Mouse (Mus musculus) MEL (cell line): Measurements from ENCODE around the gene Stx5a.

ENCODE experiments used
- CHD1 ChIP-seq: IDR thresholded peaks from 2 replicates; pipeline ENCODE4 v1.6.1; 2012; ENCODE audit warnings: low read depth, mild to moderate bottlenecking, inconsistent platforms, low read length, improper control_type of control experiment
- CTCF ChIP-seq, 3 experiments: IDR thresholded peaks in 2 of 3; conservative IDR thresholded peaks in 1 of 3; 2 replicates each; pipeline ENCODE4 v1.5.1; 2011 to 2012; ENCODE audit warnings: low read length in 3 of 3, low read depth in 2 of 3, mild to moderate bottlenecking in 2 of 3, improper control_type of control experiment in 1 of 3, inconsistent platforms in 1 of 3, mixed read lengths in 1 of 3, moderate library complexity in 1 of 3; ENCODE audit not compliant: control insufficient read depth in 1 of 3, insufficient read depth in 1 of 3, poor library complexity in 1 of 3, severe bottlenecking in 1 of 3
- EP300 ChIP-seq, 2 experiments: IDR thresholded peaks; 2 replicates each; pipeline ENCODE4 v1.6.1; 2011; ENCODE audit warnings: improper control_type of control experiment in 2 of 2, low read length in 2 of 2, low read depth in 1 of 2, mild to moderate bottlenecking in 1 of 2
- GATA1 ChIP-seq: IDR thresholded peaks from 2 replicates; pipeline ENCODE4 v1.6.1; 2011; ENCODE audit warnings: low read depth, low read length, improper control_type of control experiment
- POLR2A ChIP-seq, 2 experiments: IDR thresholded peaks; 2 replicates each; pipeline ENCODE4 v1.6.1; 2011 to 2012; ENCODE audit warnings: low read length in 2 of 2, mild to moderate bottlenecking in 2 of 2, control low read depth in 1 of 2, improper control_type of control experiment in 1 of 2, low read depth in 1 of 2, moderate library complexity in 1 of 2; ENCODE audit not compliant: control insufficient read depth in 1 of 2, insufficient read depth in 1 of 2, poor library complexity in 1 of 2
- ZC3H11A ChIP-seq: IDR thresholded peaks from 2 replicates; pipeline ENCODE4 v1.6.1; 2012; ENCODE audit warnings: low read depth, mild to moderate bottlenecking, inconsistent platforms, low read length, improper control_type of control experiment

DNA sequence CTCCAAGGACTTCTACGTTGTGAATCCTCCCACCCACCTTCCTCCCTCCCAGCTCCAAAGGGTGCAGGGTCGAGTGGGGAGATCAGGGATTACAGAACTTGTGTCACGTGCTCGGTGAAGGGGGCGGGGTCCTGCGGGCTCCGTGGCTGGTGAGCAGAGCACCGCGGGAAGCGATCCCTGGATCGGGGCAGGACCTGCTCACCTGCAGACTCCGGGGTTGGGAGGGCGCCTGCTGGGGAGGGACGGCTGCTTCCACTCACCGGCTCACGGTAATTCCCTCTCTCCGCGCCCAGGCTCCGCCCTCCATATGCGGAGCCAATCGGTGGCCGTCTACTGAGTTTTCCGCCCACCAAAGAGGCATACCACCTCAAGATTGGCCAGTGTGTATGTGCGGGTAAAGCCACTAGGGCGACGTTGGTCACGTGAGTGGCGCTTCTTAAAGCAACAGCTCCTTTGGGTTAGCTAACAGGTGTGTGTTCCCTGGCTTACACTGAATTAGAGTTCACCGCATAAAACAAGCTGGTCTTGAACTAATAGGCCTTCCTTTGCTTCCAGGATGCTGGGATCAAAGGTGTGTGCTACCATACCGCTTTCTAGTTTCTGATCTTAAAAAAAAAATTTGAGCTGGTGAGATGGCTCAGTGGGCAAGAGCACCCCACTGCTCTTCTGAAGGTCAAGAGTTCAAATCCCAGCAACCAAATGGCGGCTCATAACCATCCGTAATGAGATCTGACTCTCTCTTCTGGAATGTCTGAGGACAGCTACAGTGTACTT, 45.0 kb downstream of the Stx5a start, which contains the start of gene Taf6l:
- TF ChIP-seq CTCF (IDR thresholded peaks at IDR 0.05 in 2 of 3, conservative IDR thresholded peaks at IDR 0.05 in 1 of 3; ENCODE audit: control insufficient read depth in 1 of 3, insufficient read depth in 1 of 3, low read depth in 2 of 3, low read length in 3 of 3, poor library complexity in 1 of 3, severe bottlenecking in 1 of 3) (no peak), POLR2A (IDR thresholded peaks at IDR 0.05; ENCODE audit: control insufficient read depth in 1 of 2, insufficient read depth in 1 of 2, low read depth in 1 of 2, low read length in 2 of 2, poor library complexity in 1 of 2) (peak; percentile 65 to 80; a peak in 3 of 4 replicates), ZC3H11A (no peak), EP300 (IDR thresholded peaks at IDR 0.05; ENCODE audit: low read depth in 1 of 2, low read length in 2 of 2) (no peak; a peak in 1 of 4 replicates), CHD1 (no peak), GATA1 (no peak)
